Mouse (Mus musculus): ENCODE results near the gene Jdp2.

DNA sequence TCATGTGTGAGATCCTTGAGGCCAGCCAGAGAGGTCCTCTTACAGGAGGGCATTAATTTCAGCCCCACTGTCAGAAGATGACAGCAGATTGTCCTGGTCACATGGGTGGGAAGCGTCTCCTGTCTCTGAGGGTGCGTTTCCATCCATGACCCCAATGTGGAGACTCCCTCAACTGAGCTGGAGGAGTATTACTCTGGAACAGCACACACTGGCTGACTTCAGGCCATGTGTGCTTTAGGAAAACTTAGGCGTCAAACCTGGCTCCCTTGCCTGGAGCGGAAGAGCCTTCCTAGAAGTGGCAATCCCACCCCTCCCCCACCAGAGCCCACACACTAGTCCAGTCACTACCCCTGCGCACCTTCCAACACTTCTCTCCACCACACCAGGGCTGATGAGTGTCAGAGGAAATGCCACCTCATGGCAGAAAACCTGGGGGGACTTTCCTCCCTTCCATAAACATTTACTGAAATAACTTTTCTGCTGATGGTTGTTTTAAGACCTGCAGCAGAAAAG lies 8.9 kb upstream of the Jdp2 start:
- TF ChIP-seq CTCF (conservative IDR thresholded peaks at IDR 0.05; ENCODE audit: low read length) (no peak), NANOG (IDR thresholded peaks at IDR 0.05; ENCODE audit: borderline replicate concordance, low read length) (no peak), POU5F1 (IDR thresholded peaks at IDR 0.05; ENCODE audit: borderline replicate concordance, low read length) (no peak)
